Mouse (Mus musculus) bone marrow macrophage, adult 2 months (primary cell): Measurements from ENCODE around the gene Xkr7.

Experiments used
- CTCF ChIP-seq: IDR thresholded peaks from 2 replicates; pipeline ENCODE4 v1.5.1; 2012; ENCODE audit warnings: low read depth, mild to moderate bottlenecking, low read length, moderate library complexity
- POLR2A ChIP-seq: IDR thresholded peaks from 2 replicates; pipeline ENCODE4 v1.6.1; 2012; ENCODE audit warnings: mild to moderate bottlenecking, low read depth, low read length, borderline replicate concordance

DNA sequence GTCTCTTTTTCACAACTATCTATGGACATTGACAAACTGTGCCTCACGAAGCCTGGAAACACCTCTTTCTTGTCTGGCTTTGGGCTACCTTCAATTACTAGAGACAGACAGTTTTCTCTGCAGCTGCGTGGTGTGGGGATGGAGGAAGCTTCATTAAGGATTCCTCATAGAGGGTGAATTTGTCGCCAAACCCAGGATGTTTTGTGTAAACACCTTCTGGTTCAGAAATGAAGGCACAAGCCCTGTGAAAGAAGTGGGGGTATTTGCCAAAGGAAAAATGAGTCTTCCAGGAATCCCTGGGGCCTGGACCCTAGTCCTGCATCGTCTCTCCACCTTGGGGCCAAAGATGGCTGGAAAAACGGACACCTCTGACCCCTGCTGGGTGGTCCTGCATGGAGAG lies 14.9 kb upstream of the Xkr7 start:
- TF ChIP-seq CTCF = no peak
- TF ChIP-seq POLR2A = no peak
